Mouse (Mus musculus) myocyte (in vitro differentiated cells): ENCODE data around the gene Slc25a28. TPM values are rescaled to one million over a fixed set of nuclear protein-coding genes. Genes with fewer than 3 reads are reported as not detected.

Source experiments
- H3K27me3 ChIP-seq: one replicate; pipeline ENCODE4 v1.6.1; 2011; ENCODE audit not compliant: control insufficient read depth, insufficient read depth, insufficient read length
- H3K36me3 ChIP-seq: one replicate; pipeline ENCODE4 v1.6.1; 2011; ENCODE audit not compliant: control insufficient read depth, insufficient read depth
- H3K4me2 ChIP-seq: one replicate; pipeline ENCODE4 v1.6.1; 2011; ENCODE audit warnings: low read depth, control low read depth
- H3K4me3 ChIP-seq: one replicate; pipeline ENCODE4 v1.5.1; 2011; ENCODE audit warnings: mild to moderate bottlenecking, control low read depth, moderate library complexity
- H3K79me2 ChIP-seq: one replicate; pipeline ENCODE4 v1.6.1; 2011; ENCODE audit not compliant: control insufficient read depth, insufficient read depth
- H3ac ChIP-seq: one replicate; pipeline ENCODE4 v1.6.1; 2011; ENCODE audit not compliant: control insufficient read depth, insufficient read length
- CEBPB ChIP-seq: IDR thresholded peaks from 2 replicates; pipeline ENCODE4 v1.6.1; 2011; ENCODE audit warnings: mild to moderate bottlenecking, moderate library complexity; ENCODE audit not compliant: poor library complexity, insufficient read depth, severe bottlenecking
- E2F4 ChIP-seq: IDR thresholded peaks from one replicate; pipeline ENCODE4 v1.6.1; 2011; ENCODE audit warnings: mild to moderate bottlenecking, control low read depth, moderate library complexity; ENCODE audit not compliant: insufficient read depth
- MAX ChIP-seq: IDR thresholded peaks from one replicate; pipeline ENCODE4 v1.6.1; 2011; ENCODE audit warnings: low read depth, mild to moderate bottlenecking, control low read depth
- MYOD1 ChIP-seq, 3 experiments: IDR thresholded peaks; one replicate each; pipeline ENCODE4 v1.6.1; 2011; ENCODE audit warnings: control low read depth in 2 of 3, low read depth in 2 of 3, mild to moderate bottlenecking in 2 of 3, moderate library complexity in 1 of 3; ENCODE audit not compliant: insufficient read length in 2 of 3, control insufficient read depth in 1 of 3
- MYOG ChIP-seq, 3 experiments: IDR thresholded peaks; one replicate each; pipeline ENCODE4 v1.6.1; 2011; ENCODE audit warnings: control low read depth in 2 of 3, low read depth in 2 of 3, mild to moderate bottlenecking in 2 of 3; ENCODE audit not compliant: insufficient read length in 2 of 3, control insufficient read depth in 1 of 3, insufficient read depth in 1 of 3
- POLR2A ChIP-seq: IDR thresholded peaks from one replicate; pipeline ENCODE4 v1.6.1; 2011; ENCODE audit warnings: low read depth, mild to moderate bottlenecking, control low read depth, moderate library complexity; ENCODE audit not compliant: insufficient read length
- POLR2AphosphoS2 ChIP-seq: IDR thresholded peaks from one replicate; pipeline ENCODE4 v1.6.1; 2011; ENCODE audit warnings: low read depth, control low read depth; ENCODE audit not compliant: insufficient read length
- REST ChIP-seq: IDR thresholded peaks from one replicate; pipeline ENCODE4 v1.6.1; 2011; ENCODE audit warnings: mild to moderate bottlenecking, control low read depth, moderate library complexity; ENCODE audit not compliant: insufficient read depth, insufficient read length
- SRF ChIP-seq: IDR thresholded peaks from one replicate; pipeline ENCODE4 v1.6.1; 2011; ENCODE audit warnings: low read depth; ENCODE audit not compliant: control insufficient read depth, insufficient read length
- TCF12 ChIP-seq: IDR thresholded peaks from one replicate; pipeline ENCODE4 v1.6.1; 2011; ENCODE audit warnings: mild to moderate bottlenecking, control low read depth; ENCODE audit not compliant: poor library complexity, insufficient read depth, severe bottlenecking
- TCF3 ChIP-seq: IDR thresholded peaks from one replicate; pipeline ENCODE4 v1.6.1; 2011; ENCODE audit warnings: low read depth, control low read depth; ENCODE audit not compliant: insufficient read length
- USF1 ChIP-seq: IDR thresholded peaks from one replicate; pipeline ENCODE4 v1.6.1; 2011; ENCODE audit warnings: low read depth, mild to moderate bottlenecking, control low read depth, moderate library complexity
- polyA plus RNA-seq: library from polyadenylated mRNA; unstranded; fragments of >200 nt; fragmentation: generic; extraction: Trizol; gene quantifications from one replicate; pipeline ENCODE4 v1.2.1, GENCODE M21; 2012; ENCODE audit warnings: missing spikeins

Slc25a28 gene
- polyA plus RNA-seq, 1 experiment, result 25.5 TPM

GRCm38 (mm10) chr19:43720061-43720460 lies 45.4 kb upstream of the Slc25a28 start:
- Histone ChIP-seq H3K27me3 (no peaks in the 10 kb centered on the region), H3K4me3 (no peak overlapping the region), H3K79me2 (no peaks in the 10 kb centered on the region), H3ac (no peak overlapping the region), H3K36me3 (peaks cover 12% of the 10 kb centered on the region), H3K4me2 (no peak overlapping the region)
- TF ChIP-seq MAX (no peak), USF1 (no peak), MYOG (IDR thresholded peaks at IDR 0.05; ENCODE audit: control insufficient read depth in 1 of 3, insufficient read depth in 1 of 3, insufficient read length in 2 of 3, low read depth in 2 of 3) (no peak), TCF12 (no peak), POLR2AphosphoS2 (no peak)

GRCm38 (mm10) chr19:43711971-43712370 lies 37.3 kb upstream of the Slc25a28 start:
- H3K79me2 ChIP-seq, result no peaks in the 10 kb centered on the region
- peaks cover 7% of the 10 kb centered on the region for H3K36me3 ChIP-seq
- TF ChIP-seq MAX (no peak), USF1 (no peak), MYOD1 (IDR thresholded peaks at IDR 0.05; ENCODE audit: control insufficient read depth in 1 of 3, insufficient read length in 2 of 3, low read depth in 2 of 3) (no peak), POLR2AphosphoS2 (no peak), TCF12 (no peak), MYOG (IDR thresholded peaks at IDR 0.05; ENCODE audit: control insufficient read depth in 1 of 3, insufficient read depth in 1 of 3, insufficient read length in 2 of 3, low read depth in 2 of 3) (no peak), SRF (no peak), CEBPB (no peak), REST (no peak), POLR2A (no peak), TCF3 (no peak), E2F4 (no peak)
- no peak overlapping the region for H3K4me2 ChIP-seq
- no peak overlapping the region for H3K4me3 ChIP-seq
- no peaks in the 10 kb centered on the region for H3K27me3 ChIP-seq
- no peak overlapping the region for H3ac ChIP-seq

- no peak overlapping the region for H3ac ChIP-seq
- TF ChIP-seq MYOG (IDR thresholded peaks at IDR 0.05; ENCODE audit: control insufficient read depth in 1 of 3, insufficient read depth in 1 of 3, insufficient read length in 2 of 3, low read depth in 2 of 3) (no peak), TCF3 (no peak), SRF (no peak), USF1 (no peak), MAX (no peak), TCF12 (no peak), POLR2A (no peak), E2F4 (no peak), MYOD1 (IDR thresholded peaks at IDR 0.05; ENCODE audit: control insufficient read depth in 1 of 3, insufficient read length in 2 of 3, low read depth in 2 of 3) (no peak), REST (no peak)
- no peak overlapping the region for H3K4me3 ChIP-seq
- peaks cover 7% of the 10 kb centered on the region for H3K36me3 ChIP-seq
- H3K79me2 ChIP-seq, result no peaks in the 10 kb centered on the region
- no peak overlapping the region for H3K4me2 ChIP-seq
- no peaks in the 10 kb centered on the region for H3K27me3 ChIP-seq
Measured at GRCm38 (mm10) chr19:43711159-43711916, 36.7 kb upstream of the Slc25a28 start.

GRCm38 (mm10) chr19:43709317-43709716 lies 34.6 kb upstream of the Slc25a28 start:
- TF ChIP-seq E2F4 (no peak), CEBPB (no peak), TCF3 (no peak), MYOG (IDR thresholded peaks at IDR 0.05; ENCODE audit: control insufficient read depth in 1 of 3, insufficient read depth in 1 of 3, insufficient read length in 2 of 3, low read depth in 2 of 3) (no peak), POLR2AphosphoS2 (no peak), MYOD1 (IDR thresholded peaks at IDR 0.05; ENCODE audit: control insufficient read depth in 1 of 3, insufficient read length in 2 of 3, low read depth in 2 of 3) (no peak), MAX (no peak), SRF (no peak), REST (no peak), POLR2A (no peak), USF1 (no peak), TCF12 (no peak)
- Histone ChIP-seq H3K36me3 (no peaks in the 10 kb centered on the region), H3K4me2 (no peak overlapping the region), H3K4me3 (no peak overlapping the region), H3K27me3 (no peaks in the 10 kb centered on the region), H3K79me2 (no peaks in the 10 kb centered on the region), H3ac (no peak overlapping the region)

GRCm38 (mm10) chr19:43708206-43708605 lies 33.5 kb upstream of the Slc25a28 start:
- no peak for TF ChIP-seq CEBPB
- TF ChIP-seq USF1, result no peak
- TF ChIP-seq TCF12, result no peak
- no peak for TF ChIP-seq MAX
- TF ChIP-seq POLR2A, result no peak
- TF ChIP-seq POLR2AphosphoS2, result no peak
- TF ChIP-seq MYOG (IDR thresholded peaks at IDR 0.05; ENCODE audit: control insufficient read depth in 1 of 3, insufficient read depth in 1 of 3, insufficient read length in 2 of 3, low read depth in 2 of 3), result no peak
- TF ChIP-seq E2F4, result no peak
- TF ChIP-seq MYOD1 (IDR thresholded peaks at IDR 0.05; ENCODE audit: control insufficient read depth in 1 of 3, insufficient read length in 2 of 3, low read depth in 2 of 3), result no peak
- no peak for TF ChIP-seq REST
- TF ChIP-seq TCF3, result no peak
- TF ChIP-seq SRF, result no peak
- no peaks in the 10 kb centered on the region for H3K36me3 ChIP-seq
- no peak overlapping the region for H3K4me2 ChIP-seq
- H3K79me2 ChIP-seq, result no peaks in the 10 kb centered on the region
- H3ac ChIP-seq, result no peak overlapping the region
- no peaks in the 10 kb centered on the region for H3K27me3 ChIP-seq
- H3K4me3 ChIP-seq, result no peak overlapping the region
